Mouse (Mus musculus) lung, postnatal 14 days (tissue): ENCODE measurements at regions not wholly inside any gene's neighbourhood (a gene's known extent, or its start where the extent isn't known, plus 50 kb on each side); places are given as distances from the start of the nearest gene placed in this dataset.

Experiments used
- DNase-seq: peaks from one replicate; pipeline ENCODE4 v3.0.0; 2021

DNA sequence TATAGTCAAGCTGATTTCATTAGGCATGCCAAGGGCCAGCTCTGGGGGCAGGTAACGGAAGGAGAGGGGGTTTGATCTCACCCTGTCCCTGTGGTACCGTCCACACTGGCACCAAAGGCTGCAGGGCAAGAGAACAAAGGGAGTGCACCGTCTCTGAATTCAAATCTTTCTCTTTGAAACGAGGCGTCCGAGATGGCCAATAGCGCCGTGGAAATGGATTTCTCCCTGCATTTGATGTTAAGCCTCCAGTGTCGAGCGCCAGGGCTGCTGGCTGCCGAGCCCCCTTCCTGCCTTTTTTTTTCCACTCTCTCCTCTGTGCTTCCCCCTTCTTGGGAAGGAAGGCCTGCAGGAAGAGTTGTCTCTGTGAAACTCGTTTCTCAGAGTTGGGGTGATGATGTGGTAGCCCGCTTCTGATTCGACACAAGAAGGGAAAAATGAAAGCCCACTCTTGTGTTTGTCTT lies 235.5 kb downstream of the 3110018I06Rik start:
- DNase-seq, result no peak

- no peak for DNase-seq
These were observed 236.0 kb downstream of the 3110018I06Rik start for GRCm38 (mm10) chr12:107724467-107724866.

DNA sequence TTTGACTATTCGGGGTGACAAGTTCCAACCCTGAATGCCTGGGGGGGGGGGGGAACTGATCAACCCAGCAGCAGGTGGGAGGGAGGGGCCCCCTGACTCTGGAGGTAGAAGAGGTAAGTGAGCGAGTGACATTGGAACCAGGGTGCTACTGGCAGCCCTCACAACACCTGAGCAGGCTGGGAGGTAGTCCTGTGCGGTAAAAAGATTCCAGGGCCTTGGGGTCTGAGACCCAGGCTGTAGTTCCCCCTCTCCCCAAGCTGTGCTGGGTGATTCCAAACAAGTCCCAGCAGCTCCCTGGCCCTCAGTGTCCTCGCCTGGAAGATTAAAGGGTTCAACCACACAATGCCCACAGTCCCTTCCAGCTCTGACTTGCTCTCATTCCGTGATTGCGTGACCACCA lies 240.4 kb downstream of the 3110018I06Rik start:
- no peak for DNase-seq

- DNase-seq, result no peak
These were observed 240.9 kb downstream of the 3110018I06Rik start for GRCm38 (mm10) chr12:107729301-107729700.

DNA sequence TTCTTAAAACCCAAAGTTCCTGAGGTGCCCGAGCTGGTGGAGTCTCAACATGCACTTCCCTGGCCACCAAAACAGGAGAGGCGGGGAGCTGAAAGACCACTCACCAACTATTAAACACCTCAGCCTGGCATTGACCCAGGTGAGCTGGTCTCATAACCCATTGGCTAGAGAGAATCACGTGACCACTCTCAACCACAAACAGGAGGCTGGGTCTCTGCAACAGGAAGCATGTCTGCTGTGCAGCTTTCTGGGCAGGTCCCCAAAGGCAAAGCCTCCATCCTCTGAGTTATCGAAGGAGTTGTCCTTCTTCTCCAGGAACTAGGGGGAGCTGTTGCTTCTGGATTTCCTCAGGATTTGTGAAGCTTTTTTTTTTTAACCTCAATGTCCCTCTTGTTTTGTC lies 242.5 kb downstream of the 3110018I06Rik start:
- DNase-seq, result no peak

DNA sequence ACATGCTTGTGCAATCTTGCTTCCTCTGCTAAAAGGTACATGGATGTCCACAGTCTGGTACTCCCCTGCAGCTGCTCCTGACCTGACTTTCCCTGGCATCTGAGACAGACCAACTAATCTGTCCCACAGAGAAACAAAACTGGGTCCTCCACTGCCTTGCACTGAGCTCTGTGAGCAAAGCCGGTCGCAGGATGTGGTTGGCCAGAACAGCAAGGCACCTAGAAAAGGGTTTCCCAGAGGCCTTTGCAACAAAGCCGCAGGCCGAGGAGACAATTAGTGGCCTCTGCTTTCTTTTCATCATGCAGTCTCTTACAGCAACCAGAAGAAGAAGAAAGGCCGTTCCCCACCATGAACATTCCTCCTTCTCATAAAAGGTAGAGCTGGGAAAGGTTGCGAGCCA lies 246.1 kb downstream of the 3110018I06Rik start:
- no peak for DNase-seq

DNA sequence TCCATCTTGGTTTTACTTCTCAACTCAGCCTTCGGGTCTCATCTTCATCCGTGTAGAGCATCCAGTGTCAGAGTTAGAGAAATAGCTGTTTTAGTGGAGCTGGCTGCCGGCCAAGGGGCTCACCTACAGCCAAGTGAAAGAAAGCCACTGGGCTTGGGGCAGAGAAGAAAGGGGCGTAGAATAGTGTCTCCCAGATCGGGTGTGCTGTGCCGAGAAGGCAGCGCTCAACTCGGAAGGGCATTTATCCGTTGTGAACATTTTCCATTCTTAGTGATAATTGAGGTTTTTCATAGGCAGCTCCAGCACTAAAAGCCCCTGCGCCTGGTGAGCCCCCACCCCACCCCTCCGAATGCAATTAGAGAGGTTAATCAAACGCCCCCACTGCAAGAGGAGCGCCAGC lies 254.2 kb downstream of the 3110018I06Rik start:
- no peak for DNase-seq

GRCm38 (mm10) chr12:107744822-107745221 lies 256.4 kb downstream of the 3110018I06Rik start:
- DNase-seq, result no peak

DNA sequence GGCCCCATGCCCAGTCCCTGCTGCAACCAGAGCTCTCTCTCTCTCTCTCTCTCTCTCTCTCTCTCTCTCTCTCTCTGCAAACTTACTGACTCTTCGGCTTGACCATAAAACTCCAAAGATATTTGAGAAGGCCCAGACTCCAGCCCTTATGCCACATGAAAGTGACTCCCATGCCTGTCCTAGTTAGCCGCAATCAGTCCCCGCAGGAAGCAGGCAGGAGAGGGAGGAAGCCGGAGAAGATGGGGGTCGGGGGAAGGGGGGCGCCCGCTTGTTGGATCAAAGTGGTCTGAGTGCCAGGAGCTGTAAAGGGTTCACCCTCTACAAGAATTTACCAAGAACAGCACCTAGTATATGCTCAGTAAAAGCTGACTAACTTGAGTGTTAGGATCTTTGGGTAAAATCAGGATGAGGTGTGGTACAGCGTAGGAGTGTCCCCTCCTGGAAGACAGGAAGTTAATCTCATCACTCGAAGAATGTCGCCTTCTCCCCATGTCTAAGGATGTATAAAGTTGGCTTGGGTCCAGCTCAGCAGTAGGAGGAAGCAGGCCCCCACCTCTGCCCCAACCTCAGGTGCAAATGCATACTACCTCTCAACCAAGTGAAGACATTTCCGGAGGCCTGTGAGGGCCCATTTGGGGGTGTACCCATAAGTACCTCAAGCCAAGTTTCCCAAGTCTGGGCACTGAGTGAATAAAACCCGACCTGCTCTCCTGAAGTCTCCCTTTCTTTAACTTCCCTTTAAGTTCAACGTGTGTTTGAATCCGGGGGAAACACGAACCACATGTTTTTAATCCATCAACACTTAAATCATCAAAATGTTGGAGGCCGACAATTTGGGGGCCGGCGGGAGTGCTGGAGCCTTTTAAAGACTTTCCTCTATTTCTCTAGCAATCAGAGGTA lies 254.7 kb downstream of the Bcl11b start:
- no peak for DNase-seq

DNA sequence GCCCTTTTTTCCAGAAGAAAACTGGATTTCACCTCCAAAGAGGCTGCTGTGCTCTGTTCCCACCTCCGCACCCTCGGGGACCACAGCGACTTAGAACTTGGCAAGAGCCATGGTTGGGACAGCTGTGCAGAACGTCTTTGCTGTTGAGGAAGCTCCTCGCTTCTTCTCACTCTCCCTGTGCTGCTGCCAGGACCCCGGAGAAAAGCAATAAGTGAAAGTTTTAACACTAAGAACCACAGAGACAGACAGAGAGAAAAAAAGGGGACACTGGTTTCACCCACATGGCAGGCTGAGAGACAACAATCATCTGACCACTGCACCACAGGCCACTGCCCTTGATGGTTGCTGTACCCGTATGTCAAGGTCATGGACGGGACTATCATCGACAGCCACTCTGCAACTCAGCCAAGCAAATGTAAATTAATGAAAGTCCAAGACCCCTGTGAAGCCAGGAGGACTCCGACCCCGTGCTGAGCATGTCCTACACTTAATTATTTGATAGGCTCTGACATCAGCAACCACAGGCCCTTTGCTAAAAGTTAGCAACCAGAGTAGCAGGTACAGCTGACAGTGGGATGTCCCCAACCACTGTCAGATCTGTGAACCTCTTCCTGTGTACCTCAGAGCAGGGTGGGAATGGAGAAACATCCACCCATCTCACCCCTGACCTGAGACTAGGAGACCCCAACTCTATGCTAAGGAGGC lies 253.9 kb downstream of the Bcl11b start:
- no peak for DNase-seq

- no peak for DNase-seq
These were observed 253.0 kb downstream of the Bcl11b start for GRCm38 (mm10) chr12:107750285-107750927.

- no peak for DNase-seq
These were observed 251.3 kb downstream of the Bcl11b start for GRCm38 (mm10) chr12:107752126-107752525.

- no peak for DNase-seq
These were observed 250.8 kb downstream of the Bcl11b start for GRCm38 (mm10) chr12:107752587-107752986.

DNA sequence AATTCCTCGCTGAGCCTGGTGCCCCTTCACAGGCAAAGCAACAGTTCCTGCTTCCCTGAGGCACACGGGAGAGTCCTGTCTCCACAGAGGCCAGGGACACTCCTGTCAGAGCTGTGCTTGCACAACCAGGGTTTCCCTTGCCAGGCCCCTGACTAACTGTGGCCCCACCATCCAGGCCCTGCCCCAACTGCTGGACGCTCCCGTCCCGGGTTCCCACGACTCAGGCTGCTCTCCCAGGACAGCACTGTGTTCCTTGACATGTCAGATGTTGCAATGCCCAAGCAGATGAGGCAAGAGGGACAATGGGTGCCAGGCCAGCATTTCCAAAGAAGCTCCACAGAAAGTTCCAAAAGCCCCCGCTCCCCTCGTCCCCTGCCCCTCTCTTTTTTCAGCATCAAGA lies 250.4 kb downstream of the Bcl11b start:
- peak; percentile 43 for DNase-seq

DNA sequence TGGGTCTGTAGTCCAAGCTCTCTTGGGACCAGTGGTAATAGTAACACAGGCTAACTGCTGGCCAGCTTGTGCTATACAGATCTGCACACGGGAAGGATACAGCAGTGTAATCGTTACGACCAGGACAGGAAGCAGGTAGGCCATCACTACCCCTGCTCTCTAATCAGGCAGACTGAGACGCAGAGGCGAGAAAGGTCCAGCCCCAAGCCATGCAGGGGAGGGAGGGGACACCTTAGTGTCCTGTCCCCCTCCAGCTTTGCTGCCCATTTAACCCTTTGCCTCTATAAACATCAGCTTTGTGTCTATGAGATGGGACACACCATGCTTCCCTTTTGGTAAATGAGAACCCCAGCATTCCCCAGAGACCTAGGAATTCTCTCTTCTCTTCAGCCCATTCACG lies 249.9 kb downstream of the Bcl11b start:
- DNase-seq, result no peak

DNA sequence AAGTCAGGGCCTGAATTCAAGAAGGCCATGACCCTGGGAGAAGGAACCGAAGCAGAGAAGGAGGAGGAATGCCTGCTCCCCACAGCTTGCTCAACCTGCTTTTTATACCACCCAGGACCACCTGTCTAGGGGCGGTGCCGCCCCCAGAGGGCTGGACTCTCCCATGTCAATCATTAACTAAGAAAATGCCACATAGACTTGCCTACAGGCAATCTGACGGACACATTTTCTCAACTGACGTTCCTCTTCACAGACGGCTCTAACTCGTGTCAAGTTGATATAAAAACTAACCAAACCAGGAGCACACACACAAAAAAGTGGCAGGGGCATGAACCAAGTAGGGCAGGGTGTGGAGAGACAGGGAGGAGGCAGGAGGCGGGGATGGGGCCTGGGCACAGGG lies 248.5 kb downstream of the Bcl11b start:
- no peak for DNase-seq

GRCm38 (mm10) chr12:107755820-107756517 lies 247.4 kb downstream of the Bcl11b start:
- no peak for DNase-seq

DNA sequence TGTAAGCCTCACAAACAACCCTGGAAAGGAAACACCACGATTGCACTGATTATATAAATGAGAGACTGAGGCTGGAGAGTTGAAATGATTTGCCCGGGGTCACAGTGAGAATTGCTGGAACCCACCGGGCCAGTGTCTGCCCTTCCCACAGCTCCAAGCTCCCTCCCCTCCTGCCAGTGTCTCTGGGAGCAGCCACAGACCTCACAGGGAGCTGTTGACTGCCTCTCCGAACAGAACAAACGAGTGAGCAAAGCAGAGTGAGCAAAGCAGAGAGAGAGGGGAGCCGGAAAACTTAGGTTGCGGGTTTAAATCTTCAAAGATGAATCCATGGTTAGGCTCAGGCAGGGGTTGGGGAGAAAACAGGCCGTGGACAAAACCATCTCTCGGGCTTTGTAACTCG lies 246.2 kb downstream of the Bcl11b start:
- no peak for DNase-seq

GRCm38 (mm10) chr12:107757996-107758791 lies 245.2 kb downstream of the Bcl11b start:
- no peak for DNase-seq

- no peak for DNase-seq
These were observed 244.1 kb downstream of the Bcl11b start for GRCm38 (mm10) chr12:107759291-107759690.

- DNase-seq, result no peak
These were observed 243.5 kb downstream of the Bcl11b start for GRCm38 (mm10) chr12:107759911-107760310.

GRCm38 (mm10) chr12:107762140-107762539 lies 241.3 kb downstream of the Bcl11b start:
- DNase-seq, result no peak
